Mouse (Mus musculus) midbrain, postnatal 0 days (tissue): ENCODE measurements at regions not wholly inside any gene's neighbourhood (a gene's known extent, or its start where the extent isn't known, plus 50 kb on each side); places are given as distances from the start of the nearest gene placed in this dataset.
"Not testable (repeated sequence)": the region's sequence is repeated elsewhere in the genome, so short reads cannot be mapped to it uniquely, and the experiment has no call there.

Experiments used
- ATAC-seq: fragments of 200-750 bp; cut with Nextera tagmentation; 2 replicates; pipeline ENCODE4 v1.8.0; 2017; ENCODE audit warnings: moderate number of reproducible peaks, mild to moderate bottlenecking, moderate TSS enrichment, moderate library complexity; ENCODE audit not compliant: low FRiP score
- DNase-seq: peaks from one replicate; pipeline ENCODE4 v3.0.0-alpha.2; 2015; ENCODE audit warnings: low spot score
- H3K27ac ChIP-seq: fragments of 300-500 bp; sonication (generic); 2 replicates; pipeline ENCODE4 v1.5.1; 2014; ENCODE audit warnings: low read depth, mild to moderate bottlenecking, low read length, mixed read lengths
- H3K27me3 ChIP-seq: fragments of 300-500 bp; sonication (generic); 2 replicates; pipeline ENCODE4 v1.6.1; 2014; ENCODE audit warnings: low read length, control low read depth, mixed read lengths; ENCODE audit not compliant: insufficient read depth
- H3K36me3 ChIP-seq: fragments of 300-500 bp; sonication (generic); 2 replicates; pipeline ENCODE4 v1.6.1; 2014; ENCODE audit warnings: low read length, control low read depth, mixed read lengths; ENCODE audit not compliant: insufficient read depth
- H3K4me1 ChIP-seq: fragments of 300-500 bp; sonication (generic); 2 replicates; pipeline ENCODE4 v1.6.1; 2014; ENCODE audit warnings: mild to moderate bottlenecking, control low read depth, antibody characterized with exemption, low read length, mixed read lengths; ENCODE audit not compliant: insufficient read depth
- H3K4me2 ChIP-seq: fragments of 300-500 bp; sonication (generic); 2 replicates; pipeline ENCODE4 v1.6.1; 2014; ENCODE audit warnings: low read depth, mild to moderate bottlenecking, low read length, mixed read lengths; ENCODE audit not compliant: poor library complexity, severe bottlenecking
- H3K4me3 ChIP-seq: fragments of 300-500 bp; sonication (generic); 2 replicates; pipeline ENCODE4 v1.5.1; 2014; ENCODE audit warnings: low read depth, mild to moderate bottlenecking, low read length, moderate library complexity
- H3K9ac ChIP-seq: fragments of 300-500 bp; sonication (generic); replicated peaks from 2 replicates; pipeline ENCODE4 v1.6.1; 2014; ENCODE audit warnings: mild to moderate bottlenecking, low read length, moderate library complexity, mixed read lengths; ENCODE audit not compliant: poor library complexity, severe bottlenecking
- H3K9me3 ChIP-seq: fragments of 300-500 bp; sonication (generic); 2 replicates; pipeline ENCODE4 v1.6.1; 2016; ENCODE audit warnings: low read length, control low read depth
- CTCF ChIP-seq: IDR thresholded peaks from 2 replicates; pipeline ENCODE4 v1.5.1; 2016; ENCODE audit warnings: antibody characterized with exemption, mild to moderate bottlenecking
- WGBS: fragments of 180-500 bp; shearing (Covaris S2); extraction: QIAGEN DNeasy Blood & Tissue Kit; methylation state at CpG from one replicate; pipeline ENCODE4 v1.1.7; 2014; 5-methylcytosine and 5-hydroxymethylcytosine counted together

DNA sequence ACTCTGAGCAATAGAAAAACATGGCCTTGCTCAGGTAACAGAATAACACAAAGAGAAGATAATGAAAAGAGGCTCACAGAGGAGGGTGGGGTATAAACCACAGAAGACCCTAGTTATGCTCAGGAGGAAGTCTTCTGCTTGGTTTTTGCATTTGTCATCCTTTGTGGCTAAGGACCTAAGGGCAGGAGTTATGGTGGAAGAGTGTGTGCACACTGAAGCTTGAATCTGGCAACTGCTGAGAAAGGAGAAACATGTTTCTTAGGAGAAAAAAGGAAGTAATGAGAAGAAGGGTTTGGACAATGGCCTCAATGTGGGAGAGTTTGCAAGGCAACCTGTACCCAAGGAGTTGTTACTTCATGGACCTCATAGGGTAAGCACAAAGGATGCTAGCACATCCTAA is 106.8 kb upstream of the Nyap2 start:
- DNase-seq (no peak), ATAC-seq (no peak)
- H3K4me1 ChIP-seq, result no peaks in the 10 kb centered on the region
- H3K9me3 ChIP-seq, result no peaks in the 10 kb centered on the region
- no peak overlapping the region for H3K27ac ChIP-seq
- no peak overlapping the region for H3K9ac ChIP-seq
- no peaks in the 10 kb centered on the region for H3K27me3 ChIP-seq
- H3K4me2 ChIP-seq, result no peak overlapping the region
- no peaks in the 10 kb centered on the region for H3K36me3 ChIP-seq
- no peak for TF ChIP-seq CTCF
- no peak overlapping the region for H3K4me3 ChIP-seq

DNA sequence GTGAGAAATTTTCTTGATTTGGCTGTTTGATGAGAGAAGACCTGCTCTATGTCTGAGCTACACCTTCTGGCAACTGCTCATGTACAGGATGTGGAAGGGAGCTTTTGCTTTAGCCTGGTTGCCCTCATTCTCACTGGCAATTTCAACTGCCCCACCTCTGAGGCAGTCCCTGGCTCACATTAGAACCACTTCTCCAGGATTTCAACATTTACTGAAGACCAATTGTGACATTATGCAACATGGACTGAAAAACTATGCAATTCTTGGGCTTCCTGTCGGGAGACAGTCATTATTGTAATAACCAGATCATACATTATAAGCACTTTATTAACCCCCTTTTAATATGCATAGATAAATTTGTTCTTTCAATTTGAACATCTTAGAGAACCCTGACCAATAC is 107.6 kb upstream of the Nyap2 start:
- no peak for TF ChIP-seq CTCF
- Histone ChIP-seq H3K4me2 (no peak overlapping the region), H3K4me3 (no peak overlapping the region), H3K4me1 (no peaks in the 10 kb centered on the region), H3K9me3 (no peaks in the 10 kb centered on the region), H3K9ac (no peak overlapping the region), H3K27me3 (no peaks in the 10 kb centered on the region), H3K27ac (no peak overlapping the region), H3K36me3 (no peaks in the 10 kb centered on the region)
- 69% methylated on average over 1 of the region's 1 CpGs for WGBS
- DNase-seq (no peak), ATAC-seq (no peak)

DNA sequence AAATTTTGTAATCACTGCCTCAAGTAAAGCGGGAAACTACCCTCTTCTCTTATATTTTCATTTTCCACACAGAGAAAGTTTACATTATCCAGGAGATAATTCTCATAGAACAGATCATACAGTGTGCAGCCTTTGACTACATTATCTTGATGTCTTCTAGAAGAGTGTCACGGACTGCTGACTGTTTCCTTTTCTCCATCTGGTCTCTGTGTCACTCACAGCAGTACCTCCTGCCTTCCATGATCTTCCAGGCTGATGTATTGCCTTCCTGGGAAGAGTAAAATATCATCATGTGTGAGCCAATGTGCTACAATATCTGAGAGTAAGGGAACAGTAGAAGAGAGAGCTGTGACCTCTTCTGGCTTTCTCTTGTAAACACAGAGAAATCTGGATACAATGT is 111.0 kb upstream of the Nyap2 start:
- H3K4me1 ChIP-seq, result no peaks in the 10 kb centered on the region
- H3K9ac ChIP-seq, result no peak overlapping the region
- no peaks in the 10 kb centered on the region for H3K9me3 ChIP-seq
- H3K4me3 ChIP-seq, result no peak overlapping the region
- WGBS, result 82% methylated on average over 2 of the region's 2 CpGs
- no peaks in the 10 kb centered on the region for H3K27me3 ChIP-seq
- no peak for TF ChIP-seq CTCF
- H3K36me3 ChIP-seq, result no peaks in the 10 kb centered on the region
- no peak for ATAC-seq
- H3K4me2 ChIP-seq, result no peak overlapping the region
- DNase-seq, result peak; percentile 42
- no peak overlapping the region for H3K27ac ChIP-seq

DNA sequence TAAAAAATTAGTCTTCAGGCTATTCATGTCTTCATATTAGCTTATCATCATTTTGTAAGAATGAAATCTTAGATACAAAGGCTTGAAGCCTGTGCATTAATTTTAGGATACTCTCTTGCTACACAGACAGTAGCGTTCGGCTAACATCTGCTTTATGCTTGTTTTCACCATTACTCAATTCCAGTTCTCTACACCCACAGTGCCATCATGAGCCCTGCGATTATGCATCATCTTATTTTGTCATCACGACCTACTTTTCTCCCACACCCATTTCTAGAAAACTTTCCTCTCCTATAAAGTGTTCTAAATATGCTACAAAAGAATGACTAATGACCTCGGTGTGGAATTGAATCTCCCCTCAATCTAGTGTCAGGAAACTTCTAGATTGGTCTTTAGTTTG is 112.4 kb upstream of the Nyap2 start:
- Histone ChIP-seq H3K36me3 (no peaks in the 10 kb centered on the region), H3K9ac (no peak overlapping the region), H3K27me3 (no peaks in the 10 kb centered on the region), H3K4me3 (no peak overlapping the region), H3K9me3 (no peaks in the 10 kb centered on the region), H3K4me2 (no peak overlapping the region), H3K27ac (no peak overlapping the region), H3K4me1 (no peaks in the 10 kb centered on the region)
- TF ChIP-seq CTCF, result no peak
- DNase-seq, result no peak
- WGBS, result 88% methylated on average over 5 of the region's 5 CpGs
- no peak for ATAC-seq

DNA sequence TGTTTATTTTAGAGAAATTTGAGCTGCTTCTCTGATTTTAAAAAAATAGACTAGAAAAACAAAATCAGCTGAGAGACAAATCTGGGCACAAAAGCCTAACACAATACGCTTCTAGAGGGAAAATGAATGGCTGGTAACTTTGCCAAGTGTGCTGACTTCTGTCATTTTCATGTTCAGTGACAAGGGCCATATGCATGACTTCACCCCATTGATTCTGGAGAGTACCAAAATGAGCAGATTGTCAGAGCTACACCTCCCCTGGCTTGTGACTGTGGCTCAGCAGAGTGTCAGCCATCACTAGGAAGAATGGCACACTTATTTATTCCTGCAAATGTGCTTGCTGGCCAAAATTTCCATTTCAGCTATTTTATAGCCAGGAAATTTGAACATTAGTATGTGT is 112.9 kb upstream of the Nyap2 start:
- DNase-seq, result peak; percentile 61

DNA sequence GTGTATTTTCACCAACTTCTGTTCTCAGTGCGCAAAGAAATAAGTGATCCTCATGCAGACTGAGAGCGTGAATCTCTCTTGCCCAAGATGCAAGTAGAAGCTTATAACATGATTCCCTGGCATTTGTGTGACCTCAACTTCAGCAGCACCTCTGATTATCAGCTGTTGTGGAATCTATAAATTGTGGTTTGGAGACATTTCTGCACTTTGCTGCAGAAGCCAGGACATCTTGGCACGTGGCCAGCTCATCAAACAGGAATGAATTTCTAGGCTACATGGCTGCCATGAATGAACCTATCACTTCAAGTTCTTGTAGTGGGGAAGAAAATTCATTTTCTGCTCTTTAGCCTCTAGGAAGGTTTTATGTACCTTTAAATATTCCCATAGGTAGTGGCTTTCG is 126.3 kb upstream of the Nyap2 start:
- Histone ChIP-seq H3K4me2 (no peak overlapping the region), H3K4me1 (no peaks in the 10 kb centered on the region; the same call in 1 of the 2 replicates), H3K4me3 (no peak overlapping the region), H3K36me3 (no peaks in the 10 kb centered on the region), H3K9ac (no peak overlapping the region), H3K27ac (no peak overlapping the region), H3K9me3 (no peaks in the 10 kb centered on the region), H3K27me3 (no peaks in the 10 kb centered on the region)
- WGBS, result 88% methylated on average over 4 of the region's 4 CpGs
- no peak for DNase-seq
- no peak for ATAC-seq
- TF ChIP-seq CTCF, result no peak

More for the DNA sequence above, 112.9 kb upstream of the Nyap2 start:
- H3K4me2 ChIP-seq, result no peak overlapping the region
- no peaks in the 10 kb centered on the region for H3K9me3 ChIP-seq
- H3K27ac ChIP-seq, result no peak overlapping the region
- H3K4me3 ChIP-seq, result no peak overlapping the region
- ATAC-seq, result no peak
- no peaks in the 10 kb centered on the region for H3K36me3 ChIP-seq
- no peak overlapping the region for H3K9ac ChIP-seq
- H3K4me1 ChIP-seq, result no peaks in the 10 kb centered on the region
- no peak for TF ChIP-seq CTCF
- WGBS, result 81% methylated on average over 1 of the region's 1 CpGs
- H3K27me3 ChIP-seq, result no peaks in the 10 kb centered on the region

DNA sequence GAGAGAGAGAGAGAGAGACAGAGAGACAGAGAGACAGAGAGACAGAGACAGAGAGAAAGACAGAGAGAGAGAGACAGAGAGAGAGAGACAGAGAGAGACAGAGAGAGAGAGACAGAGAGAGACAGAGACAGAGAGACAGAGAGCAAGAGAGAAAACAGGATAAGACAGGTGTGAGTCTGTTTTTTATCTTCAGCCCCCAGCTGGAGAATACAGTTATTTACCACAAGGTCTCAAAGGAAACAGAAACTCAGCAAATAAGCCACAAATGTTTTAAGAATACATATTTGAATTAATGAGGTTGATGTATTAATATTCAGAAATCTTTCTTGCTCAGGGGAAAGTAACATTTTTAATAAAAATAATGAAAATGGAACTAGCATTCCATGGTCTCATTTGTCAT is 130.7 kb upstream of the Nyap2 start:
- not testable (repeated sequence) for H3K4me2 ChIP-seq, H3K9ac ChIP-seq, H3K4me3 ChIP-seq, ATAC-seq, H3K4me1 ChIP-seq, H3K27me3 ChIP-seq, DNase-seq, H3K36me3 ChIP-seq, H3K27ac ChIP-seq, H3K9me3 ChIP-seq
